Mouse (Mus musculus) spleen, adult 2 months (tissue): ENCODE data around the gene Ankrd33. TPM values are rescaled to one million over a fixed set of nuclear protein-coding genes. Genes with fewer than 3 reads are reported as not detected.

Source experiments
- DNase-seq, 2 experiments: peaks; one replicate each; pipeline versions ENCODE4 v3.0.0 to v3.0.0-alpha.2; 2012 to 2021; ENCODE audit warnings: low spot score in 2 of 2, low read depth in 1 of 2
- H3K27ac ChIP-seq: fragments of 200-500 bp; 2 replicates; pipeline ENCODE4 v1.5.1; 2012; ENCODE audit warnings: low read length, inconsistent platforms; ENCODE audit not compliant: insufficient read depth
- H3K27me3 ChIP-seq: fragments of 200-500 bp; 2 replicates; pipeline ENCODE4 v1.6.1; 2012; ENCODE audit warnings: mild to moderate bottlenecking, moderate library complexity, low read length, inconsistent platforms; ENCODE audit not compliant: control insufficient read depth, insufficient read depth
- H3K36me3 ChIP-seq: fragments of 200-500 bp; 2 replicates; pipeline ENCODE4 v1.6.1; 2012; ENCODE audit warnings: mild to moderate bottlenecking, low read length, inconsistent platforms; ENCODE audit not compliant: control insufficient read depth, insufficient read depth
- H3K4me1 ChIP-seq: fragments of 200-500 bp; 2 replicates; pipeline ENCODE4 v1.6.1; 2011; ENCODE audit warnings: inconsistent platforms; ENCODE audit not compliant: control insufficient read depth, insufficient read depth, insufficient read length
- H3K4me3 ChIP-seq: fragments of 200-500 bp; 2 replicates; pipeline ENCODE4 v1.5.1; 2011; ENCODE audit warnings: mild to moderate bottlenecking, inconsistent platforms; ENCODE audit not compliant: insufficient read depth, insufficient read length; ENCODE audit errors: extremely low read depth
- CTCF ChIP-seq: fragments of 200-500 bp; IDR thresholded peaks from 2 replicates; pipeline ENCODE4 v1.5.1; 2011; ENCODE audit warnings: mild to moderate bottlenecking, inconsistent platforms; ENCODE audit not compliant: insufficient read depth, insufficient read length, insufficient replicate concordance; ENCODE audit errors: extremely low read depth
- POLR2A ChIP-seq: fragments of 200-500 bp; IDR thresholded peaks from 2 replicates; pipeline ENCODE4 v1.6.1; 2011; ENCODE audit warnings: low read depth, low read length, inconsistent platforms
- WGBS: fragments of 180-500 bp; shearing (Covaris S2); methylation state at CpG from one replicate; pipeline ENCODE4 v1.1.7; 2018; 5-methylcytosine and 5-hydroxymethylcytosine counted together
- polyA plus RNA-seq: library from polyadenylated mRNA; depleted of rRNA; stranded (reverse); fragments of >200 nt; gene quantifications from 2 replicates; pipeline ENCODE4 v1.2.3, GENCODE M21; 2012

The Ankrd33 gene
- polyA plus RNA-seq, 1 experiment = not detected

- 9% methylated on average over 10 of the region's 14 CpGs for WGBS
- Histone ChIP-seq H3K4me3 (no peak overlapping the region), H3K36me3 (no peaks in the 10 kb centered on the region), H3K27ac (no peak overlapping the region), H3K4me1 (peaks cover 8% of the 10 kb centered on the region), H3K27me3 (no peaks in the 10 kb centered on the region)
- DNase-seq = peak in 1 of 2 experiments; percentile 53
- TF ChIP-seq POLR2A (no peak), CTCF (no peak)
Observed at GRCm38 (mm10) chr15:101141061-101141541, 25.5 kb downstream of the Ankrd33 start.

- Histone ChIP-seq H3K27ac (no peak overlapping the region), H3K27me3 (no peaks in the 10 kb centered on the region), H3K36me3 (no peaks in the 10 kb centered on the region), H3K4me1 (peaks cover 23% of the 10 kb centered on the region), H3K4me3 (no peak overlapping the region)
- DNase-seq = no peak
- TF ChIP-seq CTCF (no peak), POLR2A (no peak)
- 83% methylated on average over 8 of the region's 8 CpGs for WGBS
Observed at GRCm38 (mm10) chr15:101142672-101143071, 27.1 kb downstream of the Ankrd33 start.

GRCm38 (mm10) chr15:101143494-101143893 lies 27.9 kb downstream of the Ankrd33 start:
- Histone ChIP-seq H3K4me1 (peaks cover 27% of the 10 kb centered on the region), H3K27ac (no peak overlapping the region), H3K4me3 (no peak overlapping the region), H3K27me3 (no peaks in the 10 kb centered on the region), H3K36me3 (no peaks in the 10 kb centered on the region)
- 61% methylated on average over 8 of the region's 8 CpGs for WGBS
- TF ChIP-seq CTCF (no peak), POLR2A (no peak)
- DNase-seq = no peak

- Histone ChIP-seq H3K27ac (no peak overlapping the region; the same call in none of the 2 replicates), H3K36me3 (no peaks in the 10 kb centered on the region), H3K4me1 (peaks cover 27% of the 10 kb centered on the region), H3K4me3 (no peak overlapping the region), H3K27me3 (no peaks in the 10 kb centered on the region)
- TF ChIP-seq CTCF = no peak
- no peak for DNase-seq
- 89% methylated on average over 5 of the region's 5 CpGs for WGBS
Observed at GRCm38 (mm10) chr15:101144176-101144575, 28.6 kb downstream of the Ankrd33 start.

GRCm38 (mm10) chr15:101144779-101145178 lies 29.2 kb downstream of the Ankrd33 start:
- peak overlapping the region; percentile 31 for H3K27ac ChIP-seq
- no peaks in the 10 kb centered on the region for H3K27me3 ChIP-seq
- no peaks in the 10 kb centered on the region for H3K36me3 ChIP-seq
- WGBS = 61% methylated on average over 8 of the region's 8 CpGs
- H3K4me1 ChIP-seq = peaks cover 22% of the 10 kb centered on the region
- no peak for TF ChIP-seq CTCF
- TF ChIP-seq POLR2A = no peak
- H3K4me3 ChIP-seq = no peak overlapping the region
- no peak for DNase-seq

GRCm38 (mm10) chr15:101145424-101146099 lies 30.0 kb downstream of the Ankrd33 start:
- peak; percentile 72 for TF ChIP-seq POLR2A
- peak; percentile 96 for TF ChIP-seq CTCF
- peaks cover 22% of the 10 kb centered on the region for H3K4me1 ChIP-seq
- H3K27ac ChIP-seq = peak overlapping the region; percentile 76

More at GRCm38 (mm10) chr15:101145424-101146099, 30.0 kb downstream of the Ankrd33 start:
- Histone ChIP-seq H3K36me3 (no peaks in the 10 kb centered on the region), H3K4me3 (peak overlapping the region; percentile 27; the same call in 1 of the 2 replicates), H3K27me3 (no peaks in the 10 kb centered on the region)
- peak; percentile 71 to 91 for DNase-seq
- 3% methylated on average over 19 of the region's 19 CpGs for WGBS
